Mouse (Mus musculus): ENCODE measurements around the gene Asb2.
A peak's percentile ranks its signal among the peaks of the same experiment; 100 is the strongest.

The Asb2 gene

DNA sequence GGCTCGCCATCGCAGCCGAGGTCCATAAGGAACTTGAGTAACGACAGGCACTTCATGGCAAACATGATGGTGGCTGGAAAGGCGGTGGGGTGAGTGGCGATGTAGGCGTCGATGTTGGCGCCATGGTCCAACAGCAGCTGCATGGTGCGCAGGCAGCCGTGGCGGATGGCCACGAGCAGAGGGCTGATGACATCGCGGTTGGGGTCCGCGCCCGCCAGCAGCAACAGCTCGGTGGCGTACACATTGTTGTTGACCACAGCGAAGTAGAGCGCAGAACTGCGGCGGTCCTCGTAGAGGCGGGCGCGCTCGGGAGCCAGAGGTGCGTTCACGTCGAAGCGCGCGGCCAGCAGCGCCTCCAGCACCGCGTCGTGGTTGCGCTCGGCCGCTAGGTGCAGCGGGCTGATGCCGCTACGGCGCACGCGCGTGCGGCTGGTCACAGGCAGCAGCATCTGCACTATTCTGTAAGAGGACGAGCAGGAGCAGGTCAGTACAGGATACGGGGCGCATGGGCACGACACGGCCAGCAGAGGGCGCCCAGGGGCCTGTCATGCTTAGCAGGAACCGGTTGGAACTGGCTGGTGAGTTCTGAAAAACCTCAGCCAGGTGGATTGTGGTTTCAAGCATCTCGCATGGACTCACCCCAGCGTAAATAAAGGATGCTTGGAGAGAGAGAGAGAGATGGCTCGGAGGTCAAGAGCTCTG is 30.5 kb downstream of the Asb2 start:
- DNase-seq (ENCODE audit: low read depth, low spot score) = peak; percentile 92

DNA sequence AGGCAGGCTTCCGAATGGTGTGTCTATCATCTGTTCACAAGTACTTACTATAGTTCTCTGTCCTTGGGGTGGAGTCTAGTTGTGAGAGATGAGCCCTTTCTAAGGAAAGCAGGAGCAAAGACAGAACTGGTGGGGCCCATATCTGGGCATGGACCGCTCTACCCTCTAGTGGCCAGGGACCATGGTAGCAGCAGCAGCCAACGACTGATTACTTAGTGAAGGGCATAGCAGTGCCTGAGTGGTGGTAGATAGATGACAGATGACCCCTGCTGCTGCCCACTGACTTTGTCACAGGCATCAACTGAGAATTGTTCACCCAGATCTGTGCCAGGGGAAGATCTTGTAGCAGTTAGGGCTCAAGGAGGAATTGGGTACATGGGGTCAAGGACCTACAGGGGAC is 33.0 kb downstream of the Asb2 start:
- no peak for DNase-seq (ENCODE audit: low read depth, low spot score)

DNA sequence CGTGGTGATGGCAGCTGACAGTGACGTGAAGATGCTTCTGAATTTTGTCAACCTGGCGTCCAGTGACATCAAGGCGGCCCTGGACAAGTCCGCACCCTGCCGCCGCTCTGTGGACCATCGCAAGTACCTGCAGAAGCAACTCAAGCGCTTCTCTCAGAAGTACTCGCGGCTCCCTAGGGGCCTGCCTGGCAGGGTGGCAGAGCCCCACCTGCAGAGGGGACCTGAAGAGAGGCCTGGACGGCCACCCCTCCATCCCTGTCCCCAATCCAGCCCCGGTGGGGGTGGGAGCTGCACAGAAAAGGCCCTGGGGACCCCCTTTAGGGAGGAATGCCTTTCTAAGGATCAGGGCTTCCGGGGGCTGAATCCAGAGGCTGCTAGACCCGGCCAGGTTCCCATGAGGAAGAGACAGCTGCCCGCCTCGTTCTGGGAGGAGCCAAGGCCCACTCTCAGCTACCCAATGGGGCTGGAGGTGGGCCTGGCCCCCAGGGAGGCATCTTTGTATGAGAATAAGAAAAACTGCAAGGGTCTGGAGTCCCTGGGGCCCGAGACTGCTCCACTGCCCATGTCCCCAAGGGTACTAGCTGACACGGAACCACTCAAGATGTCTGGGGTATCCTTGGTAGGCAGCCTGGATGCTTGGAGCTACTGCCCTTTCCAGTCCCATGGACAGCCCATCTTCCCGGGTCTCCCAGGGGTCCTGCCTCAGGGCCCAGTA is 39.8 kb downstream of the Asb2 start:
- DNase-seq (ENCODE audit: low read depth, low spot score) = no peak

DNA sequence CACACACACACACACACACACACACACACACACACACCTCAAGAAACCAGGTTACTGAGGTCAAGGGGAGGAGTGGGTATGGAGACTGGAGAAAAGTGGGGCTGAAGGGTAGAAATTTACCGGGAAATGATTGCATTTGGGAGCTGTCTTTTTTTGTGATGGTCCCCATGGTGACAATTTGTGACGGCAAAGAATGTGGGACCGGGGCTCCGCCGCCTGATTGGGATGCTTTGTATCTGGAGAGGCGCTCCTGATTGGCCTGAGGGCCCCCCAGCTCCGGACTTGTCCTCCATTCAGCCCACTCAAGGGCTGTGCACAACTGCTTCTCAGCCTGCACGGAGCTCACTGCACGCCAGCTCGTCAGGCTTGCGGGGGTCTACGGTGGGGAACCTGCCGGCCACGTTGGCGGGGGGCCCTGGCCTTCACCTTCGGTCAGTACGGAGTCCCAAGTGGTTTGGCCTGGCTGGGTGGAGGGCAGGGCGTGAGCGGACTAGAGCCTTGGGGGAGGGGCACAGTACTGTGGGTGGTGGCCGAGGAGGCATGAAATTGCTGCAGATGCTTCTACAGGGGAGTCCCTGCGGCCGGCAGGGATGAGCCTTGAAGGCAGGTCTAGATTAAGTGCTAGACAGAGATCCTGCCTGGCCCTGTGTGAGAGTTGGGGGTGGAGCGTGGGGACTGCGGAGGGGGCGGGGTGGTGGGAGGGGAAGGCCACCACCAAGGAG is 41.0 kb downstream of the Asb2 start:
- DNase-seq (ENCODE audit: low read depth, low spot score) = no peak

DNA sequence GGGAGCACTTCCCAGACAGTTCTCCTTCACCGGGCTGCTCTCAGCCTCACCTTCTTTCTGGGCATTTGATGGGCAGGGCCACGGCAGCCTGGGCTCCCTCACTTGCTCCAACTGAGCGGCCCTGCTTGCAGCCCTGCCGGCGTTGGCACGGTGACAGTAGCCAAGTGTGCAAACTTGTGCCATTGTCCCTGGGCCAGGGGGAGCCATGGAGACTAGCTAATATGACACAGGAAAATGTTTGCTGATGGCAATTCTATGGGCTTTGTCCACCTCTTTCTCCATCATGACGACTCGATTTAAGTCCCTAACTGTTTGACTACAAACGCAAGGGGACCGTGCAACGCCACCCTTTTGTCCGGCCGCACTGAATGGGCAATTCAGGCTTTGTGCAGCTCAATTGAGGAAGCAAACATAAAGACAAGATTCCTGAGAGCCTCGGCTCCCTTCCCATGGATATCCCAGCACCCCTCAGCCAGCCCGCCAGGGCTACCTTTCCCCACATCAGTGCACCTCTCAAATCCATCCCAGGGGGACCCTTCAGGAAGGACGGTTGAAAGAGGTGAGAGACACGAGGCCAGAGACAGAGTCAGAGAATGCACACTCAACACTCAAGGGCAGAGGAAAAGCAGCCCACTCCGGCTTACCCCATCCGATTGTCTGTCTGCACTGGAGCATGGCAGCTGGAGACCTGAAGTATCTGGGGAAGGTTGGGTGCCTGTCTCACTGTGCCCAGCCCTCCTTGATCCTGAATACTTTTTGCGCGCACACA is 41.7 kb downstream of the Asb2 start:
- no peak for DNase-seq (ENCODE audit: low read depth, low spot score)

DNA sequence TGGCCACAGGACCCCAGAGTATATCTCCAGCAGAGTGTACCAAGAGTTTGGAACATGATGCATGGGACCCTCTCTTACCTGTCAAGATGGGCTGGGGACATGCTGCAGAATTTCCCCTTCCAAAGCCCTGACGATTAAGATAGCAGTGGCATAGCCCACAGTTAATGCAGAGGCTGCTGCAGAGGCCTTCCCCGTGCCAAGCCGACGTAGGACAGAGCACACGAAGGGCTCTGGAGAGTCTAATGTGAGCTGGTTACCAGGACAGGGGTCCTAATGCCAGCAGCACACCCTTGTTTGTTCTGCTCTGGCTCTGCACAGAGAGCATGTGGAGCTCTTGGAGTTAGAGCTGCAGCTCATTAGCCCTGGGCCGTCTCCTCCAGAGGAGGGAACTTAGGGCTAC is 42.5 kb downstream of the Asb2 start:
- DNase-seq (ENCODE audit: low read depth, low spot score) = no peak

DNA sequence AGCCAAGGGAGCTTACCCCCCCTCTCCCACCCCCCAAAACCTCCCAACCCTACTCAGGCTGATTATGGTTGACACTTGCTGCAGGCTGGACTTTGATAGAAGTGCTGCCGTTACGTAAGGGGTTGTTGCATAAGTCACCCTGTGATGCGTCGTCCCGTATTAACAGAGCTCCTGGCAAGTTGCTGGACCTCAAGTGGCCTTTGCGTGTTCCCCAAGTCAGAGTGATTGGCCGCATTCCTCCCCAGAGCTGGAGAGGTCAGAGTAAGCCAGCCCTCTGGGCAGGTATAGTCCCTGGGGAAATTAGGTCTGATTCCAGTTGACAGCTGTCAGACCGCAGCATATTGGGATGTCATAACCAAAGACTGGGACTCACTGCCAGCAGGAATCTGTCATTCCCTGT is 43.9 kb downstream of the Asb2 start:
- DNase-seq (ENCODE audit: low read depth, low spot score) = no peak

DNA sequence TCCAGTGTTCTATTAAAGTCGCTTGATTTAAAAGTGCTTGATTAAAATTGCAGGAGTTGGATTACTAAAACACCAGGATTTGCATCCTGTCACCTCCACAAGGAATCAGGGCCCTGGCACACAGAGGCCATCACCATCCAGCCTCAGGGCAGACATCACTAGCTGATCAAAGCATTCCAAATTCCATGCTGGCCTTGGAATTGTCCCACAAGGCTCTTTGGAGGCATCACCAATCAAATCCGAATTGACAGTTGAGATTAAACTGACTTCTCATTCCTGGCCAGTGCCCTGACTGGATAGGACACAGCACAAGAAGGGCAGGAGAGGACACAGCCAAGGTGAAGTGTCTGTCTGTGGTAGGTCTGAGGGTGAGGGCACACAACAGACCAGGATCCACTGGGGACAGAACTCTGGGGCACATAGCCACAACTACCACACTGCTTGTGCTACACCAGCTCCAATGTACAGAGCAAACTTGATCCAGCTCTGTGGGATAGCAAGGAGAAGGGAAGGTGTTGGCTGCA is 45.0 kb downstream of the Asb2 start, which contains the start of gene Fam181a:
Gene Fam181a, plus strand, starts transcription at position 232 of the 524 bp plus-strand sequence.
- no peak for DNase-seq (ENCODE audit: low read depth, low spot score)

DNA sequence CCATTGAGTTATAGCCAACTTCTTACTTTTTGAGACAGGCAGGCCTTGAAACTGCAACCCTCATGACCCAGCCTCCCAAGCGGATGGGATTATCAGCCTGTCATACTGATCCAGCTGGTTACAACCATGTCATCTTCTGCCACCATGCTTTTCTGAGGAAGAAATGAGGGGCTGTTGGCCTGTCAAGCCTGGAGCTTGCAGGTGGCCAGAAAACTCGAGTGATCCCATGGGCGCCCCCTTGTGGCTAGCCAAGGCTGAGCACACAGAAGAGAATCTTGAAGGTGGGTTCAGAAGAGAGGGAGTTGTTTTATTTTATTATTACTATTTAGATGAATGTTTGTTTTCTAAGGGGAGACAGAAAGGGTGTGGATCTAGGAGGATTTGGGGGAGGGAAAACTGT is 49.1 kb downstream of the Asb2 start:
- DNase-seq (ENCODE audit: low read depth, low spot score) = peak; percentile 35

DNA sequence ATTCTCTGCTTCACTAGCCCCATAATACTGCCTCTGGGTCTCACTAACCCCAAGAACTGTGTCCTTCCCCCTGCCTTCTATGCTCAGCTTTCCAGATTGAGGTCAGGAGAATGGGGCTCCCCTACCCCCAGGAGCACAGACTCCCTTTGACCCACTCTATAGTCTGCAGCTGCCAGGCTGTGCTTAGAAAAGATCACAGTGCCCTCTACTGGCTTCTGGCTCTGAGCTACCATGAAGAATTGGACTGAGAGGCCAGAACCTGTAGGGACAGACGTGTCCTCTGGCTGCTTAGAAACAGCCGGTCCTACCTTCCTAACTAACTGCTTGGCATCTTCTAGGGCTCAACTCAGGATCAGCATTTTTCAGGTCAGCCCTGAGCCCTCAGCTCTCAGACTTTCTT is 49.6 kb downstream of the Asb2 start:
- DNase-seq (ENCODE audit: low read depth, low spot score) = no peak

DNA sequence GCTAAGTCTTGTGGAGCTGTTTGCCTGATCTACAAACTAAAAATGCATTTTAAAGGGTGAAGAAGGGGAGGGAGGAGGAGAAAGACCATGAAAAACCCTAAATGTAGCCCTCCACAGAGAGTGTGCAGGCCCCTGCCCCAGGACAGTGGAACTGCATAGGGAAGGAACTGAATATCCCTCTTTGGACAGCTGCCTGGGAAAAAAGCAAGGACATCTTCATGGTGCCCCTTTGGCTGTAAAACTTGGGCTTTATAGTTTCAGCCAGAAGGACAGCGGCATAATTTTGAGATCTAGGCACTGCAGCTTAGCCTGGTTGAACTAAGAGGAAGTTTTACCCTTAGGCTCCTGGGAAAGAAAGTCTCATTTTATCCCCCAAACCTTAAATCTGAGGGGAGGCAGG is 52.8 kb downstream of the Asb2 start:
- DNase-seq (ENCODE audit: low read depth, low spot score) = no peak

DNA sequence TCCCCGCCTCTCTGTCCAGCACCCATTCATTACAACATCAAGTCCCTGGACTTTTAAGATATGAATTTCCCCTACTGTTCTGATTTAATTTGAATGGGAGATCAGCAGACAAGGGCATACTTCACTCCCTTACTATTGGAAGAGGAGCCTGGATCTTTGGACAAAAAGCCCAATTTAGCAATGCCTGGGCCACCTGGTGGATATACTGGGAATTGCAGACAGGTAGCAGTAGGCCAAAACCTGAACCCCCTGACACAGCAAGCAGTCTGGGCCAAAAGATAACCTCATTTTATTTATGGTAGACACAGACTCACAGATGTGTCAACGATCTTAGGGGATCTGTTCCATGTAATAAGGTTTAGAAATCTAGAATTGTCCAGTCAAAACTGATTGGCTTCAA is 54.2 kb downstream of the Asb2 start:
- peak; percentile 36 for DNase-seq (ENCODE audit: low read depth, low spot score)

DNA sequence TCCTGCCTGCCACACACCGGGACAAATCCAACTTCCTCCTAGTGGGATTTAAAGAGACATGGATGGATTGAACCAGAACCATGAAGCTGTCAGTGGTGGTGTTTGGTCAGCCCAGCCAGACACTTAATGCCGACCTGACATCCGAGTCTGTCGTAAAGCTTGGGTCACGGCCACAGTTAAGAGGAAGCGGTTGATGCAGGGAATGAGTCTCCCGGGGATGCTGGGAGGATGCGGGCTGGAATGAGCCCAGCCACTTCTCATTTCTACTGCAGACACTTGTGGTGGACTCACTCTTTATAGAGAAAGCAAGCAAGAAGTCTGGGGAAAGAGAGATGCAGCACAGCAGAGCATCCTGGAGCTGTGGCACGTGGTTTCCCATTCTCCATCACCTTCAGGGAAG is 55.3 kb downstream of the Asb2 start:
- DNase-seq (ENCODE audit: low read depth, low spot score) = no peak

DNA sequence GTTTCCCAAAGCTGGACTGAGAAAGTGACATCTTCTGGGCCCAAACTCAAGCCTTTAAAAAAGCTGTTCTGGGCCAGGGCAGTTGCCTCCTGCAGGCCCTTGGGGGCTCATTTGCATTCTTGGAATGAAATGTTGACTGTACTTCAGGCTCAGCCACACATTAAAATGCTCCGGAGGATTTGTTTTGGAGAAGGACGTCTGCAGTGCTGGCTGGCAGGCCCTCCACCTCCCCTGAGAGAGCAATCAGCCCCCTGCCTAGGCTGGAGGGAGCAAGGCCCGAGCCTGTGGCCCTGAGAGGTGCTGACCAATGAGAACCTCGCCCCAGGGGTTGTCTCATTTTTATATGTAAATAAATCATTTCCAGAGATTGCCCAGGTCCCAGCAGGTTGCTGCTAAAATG is 59.5 kb downstream of the Asb2 start:
- DNase-seq (ENCODE audit: low read depth, low spot score) = no peak

DNA sequence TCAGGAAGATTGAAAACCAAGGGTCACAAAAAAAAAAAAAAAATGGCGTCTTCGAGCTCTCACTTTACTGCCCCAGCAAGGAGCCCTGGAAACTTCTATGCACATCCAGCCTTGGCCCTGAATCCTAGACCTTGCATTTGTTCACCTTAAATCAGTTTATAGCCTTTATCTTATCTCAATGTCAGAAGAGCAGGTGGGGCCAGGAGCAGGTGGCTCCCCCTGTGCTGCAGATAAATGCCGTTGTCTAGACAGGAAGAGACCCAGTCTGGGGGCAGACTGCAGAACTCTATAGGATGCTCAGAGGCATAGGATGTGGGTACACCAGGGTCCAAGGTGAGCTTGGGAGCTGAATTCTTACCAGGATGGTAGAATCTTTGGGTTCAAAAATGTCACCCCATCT is 63.4 kb downstream of the Asb2 start:
- DNase-seq (ENCODE audit: low read depth, low spot score) = no peak

DNA sequence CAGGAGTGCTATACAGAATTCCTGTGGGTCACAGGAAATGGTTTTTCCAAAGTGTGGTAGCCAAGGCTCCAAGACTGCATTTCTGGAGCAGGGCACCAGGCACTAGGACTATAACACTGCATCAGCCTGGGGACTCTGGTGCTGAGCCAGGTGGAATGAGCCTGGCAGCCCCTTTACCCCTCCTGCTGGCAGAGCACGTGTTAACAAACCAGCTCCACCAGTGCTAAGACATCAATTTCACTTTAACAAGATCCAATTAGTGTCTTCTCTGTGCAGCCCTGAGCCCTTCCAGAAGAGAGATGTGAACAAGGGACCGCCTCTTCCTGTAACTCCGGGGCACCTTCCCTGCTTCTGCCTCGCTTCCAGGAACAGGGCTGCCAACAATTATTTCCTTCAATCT is 68.5 kb downstream of the Asb2 start:
- no peak for DNase-seq (ENCODE audit: low read depth, low spot score)

DNA sequence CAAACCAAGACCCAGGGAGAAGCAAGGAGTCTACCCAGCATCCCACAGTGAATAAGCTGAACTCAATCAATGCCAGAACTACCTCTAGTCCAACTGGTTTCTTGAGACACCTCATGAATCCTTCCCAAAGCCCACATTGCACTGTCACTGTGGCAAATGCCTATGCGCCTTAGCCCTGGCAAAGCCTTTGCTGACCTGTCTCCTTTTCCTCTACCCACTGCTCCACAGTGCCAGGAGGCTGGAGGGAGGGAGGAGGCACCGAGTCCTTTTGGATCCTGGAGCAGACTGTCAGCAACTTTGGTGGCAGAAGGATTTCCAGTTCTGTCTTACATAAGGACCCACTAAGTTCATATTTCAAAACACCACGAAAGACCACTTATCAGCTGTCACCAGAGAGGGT is 72.4 kb downstream of the Asb2 start:
- no peak for DNase-seq (ENCODE audit: low read depth, low spot score)

DNA sequence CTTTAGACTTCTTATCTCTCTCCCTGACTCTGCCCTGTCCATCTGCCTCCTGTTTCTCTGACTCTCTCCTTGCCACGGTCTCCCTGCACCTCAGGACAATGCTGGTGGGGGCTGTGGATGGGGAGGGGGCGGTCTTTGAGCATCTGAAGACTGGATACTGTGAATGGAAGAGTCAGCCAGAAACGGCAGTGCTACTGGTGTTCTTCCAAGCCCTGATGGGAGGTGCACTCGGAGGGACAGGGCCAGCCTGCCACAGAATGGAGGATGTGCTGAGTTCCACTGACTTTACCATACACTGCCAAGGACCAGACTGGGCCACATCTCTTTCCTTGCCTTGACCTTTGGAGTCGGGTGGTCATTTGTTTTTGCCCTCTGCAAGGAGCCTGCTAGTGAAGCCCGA is 72.9 kb downstream of the Asb2 start:
- no peak for DNase-seq (ENCODE audit: low read depth, low spot score)

DNA sequence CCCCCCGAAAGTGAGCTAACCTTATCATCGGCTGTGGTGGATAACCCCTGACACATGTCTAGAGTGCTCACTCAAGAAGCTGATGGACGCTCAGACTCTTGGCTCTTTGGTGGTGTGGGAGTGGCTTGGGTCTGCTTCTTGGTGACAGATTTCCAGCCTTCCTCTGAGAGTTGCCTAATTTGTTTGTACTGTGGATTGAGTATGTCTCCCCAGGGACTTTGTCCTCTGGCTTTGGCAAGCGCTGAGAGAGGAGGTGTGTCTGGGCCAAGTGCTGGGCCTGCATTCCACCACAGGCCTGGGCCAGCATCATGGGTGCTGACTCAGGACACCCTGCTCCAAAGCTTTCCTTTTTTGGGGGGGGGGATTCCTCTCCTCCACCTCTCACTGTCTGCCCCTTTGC is 73.9 kb downstream of the Asb2 start:
- DNase-seq (ENCODE audit: low read depth, low spot score) = no peak

DNA sequence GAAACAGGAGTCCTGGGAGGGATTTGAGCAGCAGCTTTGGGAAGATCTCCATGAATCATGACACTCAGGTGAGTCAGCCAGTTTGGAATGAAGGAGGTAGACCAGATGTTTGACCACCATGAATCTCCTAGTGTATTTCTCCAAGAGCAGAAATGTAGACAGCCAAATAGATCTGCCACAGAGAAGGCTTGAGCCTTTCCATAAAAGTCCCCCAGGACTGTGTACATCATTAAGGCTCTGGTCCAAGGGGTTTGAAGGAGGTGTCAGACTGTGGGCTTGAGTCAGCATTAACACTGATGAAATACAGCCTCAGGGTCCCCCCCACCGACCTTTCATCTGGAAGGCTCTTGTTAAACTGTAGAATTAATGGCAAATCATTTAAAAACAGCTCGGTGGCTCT is 74.3 kb downstream of the Asb2 start:
- DNase-seq (ENCODE audit: low read depth, low spot score) = no peak

DNA sequence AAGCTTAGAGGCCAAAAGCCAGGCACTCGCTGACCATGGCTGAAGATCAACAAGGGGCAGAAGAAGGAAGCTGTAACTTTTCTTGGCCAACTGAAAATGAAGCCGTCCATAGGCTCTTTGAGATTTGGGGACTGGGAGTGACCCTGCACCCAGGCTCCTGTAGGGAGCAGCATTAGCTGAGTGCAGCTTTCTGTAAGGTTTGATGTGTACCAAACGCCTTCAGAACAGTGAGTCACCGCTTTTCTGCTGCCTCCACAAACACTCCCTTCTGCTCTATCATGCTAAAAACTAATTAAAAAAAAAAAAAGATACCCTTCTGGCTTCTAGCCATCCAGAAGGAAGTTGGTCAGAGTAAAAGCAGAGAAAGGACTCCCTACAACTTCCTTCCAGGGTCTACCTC is 79.4 kb downstream of the Asb2 start:
- DNase-seq (ENCODE audit: low read depth, low spot score) = no peak

DNA sequence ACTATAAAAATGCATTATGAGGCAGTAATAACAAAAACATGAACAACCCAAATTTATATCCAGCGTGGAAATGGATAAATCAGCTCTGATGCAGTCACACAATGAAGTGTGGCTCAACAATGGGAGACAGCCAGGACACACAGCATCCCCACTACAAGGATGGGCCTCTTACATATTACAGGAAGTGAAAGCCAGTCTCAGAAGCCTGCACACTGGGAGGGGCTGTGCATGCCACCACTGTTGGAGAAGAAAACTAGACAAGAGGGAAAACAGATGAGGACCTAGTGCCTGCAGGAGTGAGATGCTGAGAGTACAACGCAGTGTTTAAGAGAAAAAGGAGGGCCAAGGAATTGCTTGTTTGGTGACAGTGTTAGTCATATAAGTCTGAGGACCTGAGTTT is 82.1 kb downstream of the Asb2 start:
- DNase-seq (ENCODE audit: low read depth, low spot score) = no peak

Data from CD4-positive helper T cell, adult 2 months (primary cell).